8 mouse cellular contexts compared by ENCODE assay signal in genomic region chr10:69398197-69398762, GRCm38 (mm10). TPM values are rescaled to one million over a fixed set of nuclear protein-coding genes. Genes with fewer than 3 reads are reported as not detected.
DNase-seq lines count a peak whose midpoint lies in the region; ATAC-seq and TF ChIP-seq lines count a peak whose summit lies in the region.

No protein-coding gene starts in this region.

- no peaks in the 10 kb centered on the region; the same call in 1 of the 2 replicates for H3K9me3 ChIP-seq in erythroblast, embryonic 14.5 days (ENCODE audit: control insufficient read depth, low read length)
- no peaks in the 10 kb centered on the region for H3K9me3 ChIP-seq in heart, embryonic 14.5 days (ENCODE audit: control insufficient read depth, low read length)
- no peaks in the 10 kb centered on the region for H3K9me3 ChIP-seq in limb, embryonic 10.5 days (replicated peaks)
- no peaks in the 10 kb centered on the region for H3K9me3 ChIP-seq in neural tube, embryonic 14.5 days (ENCODE audit: control insufficient read depth, low read length)

- H3K9ac ChIP-seq in heart, embryonic 14.5 days (ENCODE audit: low read length) = peak overlapping the region; percentile 72
- peak overlapping the region; percentile 46 for H3K9ac ChIP-seq in neural tube, embryonic 14.5 days (replicated peaks; ENCODE audit: low read depth, low read length)

- peak overlapping the region; percentile 100 for H3K4me2 ChIP-seq in heart, embryonic 14.5 days (ENCODE audit: low read length)
- peak overlapping the region; percentile 100 for H3K4me2 ChIP-seq in neural tube, embryonic 14.5 days (ENCODE audit: low read depth, low read length)

- TF ChIP-seq CTCF in bone marrow macrophage, adult 2 months (IDR thresholded peaks at IDR 0.05; ENCODE audit: low read depth, low read length) = no peak

- no peak for TF ChIP-seq POLR2A in bone marrow macrophage, adult 2 months (IDR thresholded peaks at IDR 0.05; ENCODE audit: borderline replicate concordance, low read depth, low read length)

- DNase-seq in limb, embryonic 10.5 days (ENCODE audit: low spot score) = peak; percentile 53
- DNase-seq in frontal cortex, postnatal 25 days (ENCODE audit: low spot score in 2 of 2) = no peak
- DNase-seq in cerebellum, adult 8-10 months = no peak

- no peaks in the 10 kb centered on the region for H3K36me3 ChIP-seq in erythroblast, embryonic 14.5 days (ENCODE audit: control insufficient read depth)
- no peaks in the 10 kb centered on the region for H3K36me3 ChIP-seq in heart, embryonic 14.5 days (ENCODE audit: control insufficient read depth, insufficient read depth, low read length)
- no peaks in the 10 kb centered on the region for H3K36me3 ChIP-seq in limb, embryonic 10.5 days
- no peaks in the 10 kb centered on the region for H3K36me3 ChIP-seq in neural tube, embryonic 14.5 days (ENCODE audit: control insufficient read depth, insufficient read depth, low read length)

- WGBS in heart, embryonic 14.5 days = under 1% methylated on average over 26 of the region's 26 CpGs
- WGBS in limb, embryonic 10.5 days = 1% methylated on average over 26 of the region's 26 CpGs
- 2% methylated on average over 26 of the region's 26 CpGs for WGBS in neural tube, embryonic 14.5 days

- peaks cover 46% of the 10 kb centered on the region for H3K27me3 ChIP-seq in erythroblast, embryonic 14.5 days (ENCODE audit: control insufficient read depth)
- H3K27me3 ChIP-seq in heart, embryonic 14.5 days (ENCODE audit: control insufficient read depth, insufficient read depth, low read length) = peaks cover 48% of the 10 kb centered on the region
- peaks cover 78% of the 10 kb centered on the region for H3K27me3 ChIP-seq in limb, embryonic 10.5 days (ENCODE audit: low read depth, poor library complexity, severe bottlenecking)
- H3K27me3 ChIP-seq in neural tube, embryonic 14.5 days (ENCODE audit: control insufficient read depth, insufficient read depth, low read length) = peaks cover 20% of the 10 kb centered on the region

- H3K4me3 ChIP-seq in erythroblast, embryonic 14.5 days (replicated peaks) = peak overlapping the region; percentile 41
- peak overlapping the region; percentile 44; the same call in 1 of the 2 replicates for H3K4me3 ChIP-seq in bone marrow macrophage, adult 2 months (ENCODE audit: insufficient read depth, low read length)
- H3K4me3 ChIP-seq in heart, embryonic 14.5 days (ENCODE audit: control insufficient read depth in 1 of 2, insufficient read depth in 1 of 2, low read depth in 1 of 2, low read length in 2 of 2) = peak overlapping the region; percentile 63 to 71
- H3K4me3 ChIP-seq in limb, embryonic 10.5 days = peak overlapping the region; percentile 66
- peak overlapping the region; percentile 61 for H3K4me3 ChIP-seq in neural tube, embryonic 14.5 days (ENCODE audit: low read depth, low read length)

- no peak overlapping the region for H3K27ac ChIP-seq in bone marrow macrophage, adult 2 months (ENCODE audit: insufficient read depth, low read depth, low read length)
- no peak overlapping the region for H3K27ac ChIP-seq in heart, embryonic 14.5 days (replicated peaks in 1 of 2; ENCODE audit: control insufficient read depth in 1 of 2, insufficient read depth in 1 of 2, low read depth in 2 of 2, low read length in 2 of 2)
- peak overlapping the region; percentile 64 for H3K27ac ChIP-seq in limb, embryonic 10.5 days
- no peak overlapping the region for H3K27ac ChIP-seq in neural tube, embryonic 14.5 days (ENCODE audit: low read depth, low read length)

- ATAC-seq in erythroblast, adult 5-6 weeks (replicated peaks; ENCODE audit: low FRiP score, poor library complexity, severe bottlenecking) = no peak
- 0 out of 2 replicates have a peak, but pooled peaks have one; percentile 7 for ATAC-seq in heart, embryonic 14.5 days (ENCODE audit: insufficient number of reproducible peaks, insufficient read depth, low FRiP score, low read depth)
- ATAC-seq in neural tube, embryonic 14.5 days (ENCODE audit: low read depth) = peak; percentile 52; the same call in 1 of the 2 replicates

- no peaks in the 10 kb centered on the region for H3K4me1 ChIP-seq in erythroblast, embryonic 14.5 days (ENCODE audit: control insufficient read depth)
- no peaks in the 10 kb centered on the region for H3K4me1 ChIP-seq in bone marrow macrophage, adult 2 months (ENCODE audit: control insufficient read depth, insufficient read depth, low read length)
- H3K4me1 ChIP-seq in heart, embryonic 14.5 days (ENCODE audit: control insufficient read depth in 2 of 2, insufficient read depth in 2 of 2, low read length in 2 of 2) = peaks cover 4 to 14% of the 10 kb centered on the region in 2 experiments; a peak in 3 of 4 replicates
- peaks cover 25% of the 10 kb centered on the region for H3K4me1 ChIP-seq in limb, embryonic 10.5 days
- peaks cover 25% of the 10 kb centered on the region for H3K4me1 ChIP-seq in neural tube, embryonic 14.5 days (ENCODE audit: control insufficient read depth, insufficient read depth, low read length)

RNA-seq across cellular contexts. Expression of gene Ank3, which starts 0.3 kb away (rescaled TPM):
- polyA plus RNA-seq in erythroblast, embryonic 14.5 days (2012) = 0.03 TPM in 1 of 2 replicates, not detected in the other
- total RNA-seq in erythroblast, adult 5-6 weeks (2015; ENCODE audit: low replicate concordance) = 0.77 TPM in 1 of 2 replicates, not detected in the other
- not detected in 2 replicates for total RNA-seq in erythroblast, adult 5-6 weeks (2017; ENCODE audit: low replicate concordance)
- polyA plus RNA-seq in bone marrow macrophage, adult 2 months (2012; ENCODE audit: insufficient read depth, insufficient read length, missing spikeins) = 0.91 and 1.5 TPM in 2 replicates
- 43.2 and 43.5 TPM in 2 replicates for polyA plus RNA-seq in heart, embryonic 14.5 days (2014; fragmentation: Nextera tagmentation; extraction: Ambion mirVana)
- polyA plus RNA-seq in limb, embryonic 10.5 days (2016; fragmentation: Nextera tagmentation; extraction: Ambion mirVana) = 23.9 and 26.1 TPM in 2 replicates
- polyA plus RNA-seq in neural tube, embryonic 14.5 days (2014; fragmentation: Nextera tagmentation; extraction: Ambion mirVana) = 183 and 198 TPM in 2 replicates

RNA-seq across cellular contexts. Expression of gene Cdk1, which starts 45.5 kb away (rescaled TPM):
- 5.0 and 7.7 TPM in 2 replicates for polyA plus RNA-seq in erythroblast, embryonic 14.5 days (2012)
- 21.1 and 35.5 TPM in 2 replicates for total RNA-seq in erythroblast, adult 5-6 weeks (2015; ENCODE audit: low replicate concordance)
- 82.0 and 106 TPM in 2 replicates for total RNA-seq in erythroblast, adult 5-6 weeks (2017; ENCODE audit: low replicate concordance)
- polyA plus RNA-seq in bone marrow macrophage, adult 2 months (2012; ENCODE audit: insufficient read depth, insufficient read length, missing spikeins) = 86.3 and 92.4 TPM in 2 replicates
- polyA plus RNA-seq in heart, embryonic 14.5 days (2014; fragmentation: Nextera tagmentation; extraction: Ambion mirVana) = 338 and 355 TPM in 2 replicates
- polyA plus RNA-seq in limb, embryonic 10.5 days (2016; fragmentation: Nextera tagmentation; extraction: Ambion mirVana) = 546 and 560 TPM in 2 replicates
- 30.0 and 47.0 TPM in 2 replicates for polyA plus RNA-seq in neural tube, embryonic 14.5 days (2014; fragmentation: Nextera tagmentation; extraction: Ambion mirVana)
